Mouse (Mus musculus) heart, embryonic 14.5 days (tissue): ENCODE measurements around the gene Tmem156. TPM values are rescaled to one million over a fixed set of nuclear protein-coding genes. Genes with fewer than 3 reads are reported as not detected.

Experiments
- ATAC-seq: fragments of 200-750 bp; cut with Nextera tagmentation; 2 replicates; pipeline ENCODE4 v1.8.0; 2017; ENCODE audit warnings: low read depth, moderate TSS enrichment; ENCODE audit not compliant: insufficient number of reproducible peaks, insufficient read depth, low FRiP score
- H3K27ac ChIP-seq, 2 experiments: fragments of 200-500 bp in 1 of 2; fragments of 300-500 bp in 1 of 2; sonication (generic) in 1 of 2; replicated peaks in 1 of 2; 2 replicates each; pipeline ENCODE4 v1.5.1; 2012 to 2014; ENCODE audit warnings: low read depth in 2 of 2, low read length in 2 of 2, control low read depth in 1 of 2, mild to moderate bottlenecking in 1 of 2, mixed read lengths in 1 of 2; ENCODE audit not compliant: control insufficient read depth in 1 of 2, insufficient read depth in 1 of 2
- H3K27me3 ChIP-seq: fragments of 300-500 bp; sonication (generic); 2 replicates; pipeline ENCODE4 v1.6.1; 2014; ENCODE audit warnings: mild to moderate bottlenecking, low read length, control low read depth; ENCODE audit not compliant: control insufficient read depth, insufficient read depth
- H3K36me3 ChIP-seq: fragments of 300-500 bp; sonication (generic); 2 replicates; pipeline ENCODE4 v1.6.1; 2014; ENCODE audit warnings: mild to moderate bottlenecking, control low read depth, low read length, mixed read lengths; ENCODE audit not compliant: control insufficient read depth, insufficient read depth
- H3K4me1 ChIP-seq, 2 experiments: fragments of 200-500 bp in 1 of 2; fragments of 300-500 bp in 1 of 2; sonication (generic) in 1 of 2; 2 replicates each; pipeline ENCODE4 v1.6.1; 2012 to 2014; ENCODE audit warnings: low read length in 2 of 2, control low read depth in 1 of 2, mixed read lengths in 1 of 2; ENCODE audit not compliant: control insufficient read depth in 2 of 2, insufficient read depth in 2 of 2
- H3K4me2 ChIP-seq: fragments of 300-500 bp; sonication (generic); 2 replicates; pipeline ENCODE4 v1.6.1; 2014; ENCODE audit warnings: mild to moderate bottlenecking, low read length
- H3K4me3 ChIP-seq, 2 experiments: fragments of 200-500 bp in 1 of 2; fragments of 300-500 bp in 1 of 2; sonication (generic) in 1 of 2; 2 replicates each; pipeline ENCODE4 v1.5.1; 2012 to 2014; ENCODE audit warnings: low read length in 2 of 2, mild to moderate bottlenecking in 2 of 2, control low read depth in 1 of 2, low read depth in 1 of 2, moderate library complexity in 1 of 2; ENCODE audit not compliant: control insufficient read depth in 1 of 2, insufficient read depth in 1 of 2
- H3K9ac ChIP-seq: fragments of 300-500 bp; sonication (generic); 2 replicates; pipeline ENCODE4 v1.6.1; 2014; ENCODE audit warnings: mild to moderate bottlenecking, low read length
- H3K9me3 ChIP-seq: fragments of 300-500 bp; sonication (generic); 2 replicates; pipeline ENCODE4 v1.6.1; 2016; ENCODE audit warnings: low read length, control low read depth; ENCODE audit not compliant: control insufficient read depth
- WGBS: fragments of 180-500 bp; shearing (Covaris S2); extraction: QIAGEN DNeasy Blood & Tissue Kit; methylation state at CpG from one replicate; pipeline ENCODE4 v1.1.7; 2014; 5-methylcytosine and 5-hydroxymethylcytosine counted together
- polyA plus RNA-seq: library from polyadenylated mRNA; unstranded; fragments of >200 nt; fragmentation: Nextera tagmentation; extraction: Ambion mirVana; gene quantifications from 2 replicates; pipeline ENCODE4 v1.2.1, GENCODE M21; 2014

Tmem156 gene
- polyA plus RNA-seq, 1 experiment from 2014 or later = not detected

DNA sequence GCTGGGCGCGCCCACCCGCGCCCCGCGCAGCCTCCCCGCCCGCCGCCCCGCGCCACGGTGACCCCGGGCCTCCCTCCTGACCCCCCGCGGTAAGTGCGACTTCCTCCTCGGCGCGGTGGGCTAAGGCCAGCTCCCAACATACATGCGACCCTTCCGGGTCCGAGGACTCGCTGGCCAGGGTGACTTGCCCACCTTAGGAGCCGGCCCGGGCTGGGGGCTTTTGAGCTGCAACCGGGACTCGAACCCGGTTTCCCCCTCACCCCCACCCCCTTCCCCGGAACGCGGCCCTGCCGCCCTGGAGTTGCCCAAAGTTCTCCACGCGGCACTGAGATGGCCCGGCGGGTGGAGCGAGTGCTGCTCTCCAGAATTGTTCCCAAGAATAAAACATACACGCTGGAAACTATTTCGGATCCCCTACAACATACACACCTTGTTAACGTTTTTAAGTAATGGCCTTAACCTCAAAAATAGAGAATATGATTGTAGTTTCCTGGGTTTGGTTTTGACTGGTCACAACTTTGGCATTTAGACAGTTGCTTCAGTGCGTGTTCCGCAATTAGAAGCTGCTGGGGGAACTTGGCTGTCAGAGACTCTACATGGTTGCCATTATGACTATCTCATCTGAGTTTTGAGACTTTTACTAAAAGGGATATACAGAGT is 16.0 kb upstream of the Tmem156 start:
- H3K4me3 ChIP-seq = peak overlapping the region; percentile 62 to 77
- peaks cover 2 to 17% of the 10 kb centered on the region in 2 experiments; a peak in 3 of 4 replicates for H3K4me1 ChIP-seq
- peak overlapping the region; percentile 32 to 85; a peak in 3 of 4 replicates for H3K27ac ChIP-seq
- peak overlapping the region; percentile 78 for H3K4me2 ChIP-seq
- peak; percentile 27 for ATAC-seq
- H3K9me3 ChIP-seq = no peaks in the 10 kb centered on the region
- no peaks in the 10 kb centered on the region for H3K36me3 ChIP-seq
- WGBS = 3% methylated on average over 28 of the region's 42 CpGs
- peak overlapping the region; percentile 90 for H3K9ac ChIP-seq
- no peaks in the 10 kb centered on the region for H3K27me3 ChIP-seq

DNA sequence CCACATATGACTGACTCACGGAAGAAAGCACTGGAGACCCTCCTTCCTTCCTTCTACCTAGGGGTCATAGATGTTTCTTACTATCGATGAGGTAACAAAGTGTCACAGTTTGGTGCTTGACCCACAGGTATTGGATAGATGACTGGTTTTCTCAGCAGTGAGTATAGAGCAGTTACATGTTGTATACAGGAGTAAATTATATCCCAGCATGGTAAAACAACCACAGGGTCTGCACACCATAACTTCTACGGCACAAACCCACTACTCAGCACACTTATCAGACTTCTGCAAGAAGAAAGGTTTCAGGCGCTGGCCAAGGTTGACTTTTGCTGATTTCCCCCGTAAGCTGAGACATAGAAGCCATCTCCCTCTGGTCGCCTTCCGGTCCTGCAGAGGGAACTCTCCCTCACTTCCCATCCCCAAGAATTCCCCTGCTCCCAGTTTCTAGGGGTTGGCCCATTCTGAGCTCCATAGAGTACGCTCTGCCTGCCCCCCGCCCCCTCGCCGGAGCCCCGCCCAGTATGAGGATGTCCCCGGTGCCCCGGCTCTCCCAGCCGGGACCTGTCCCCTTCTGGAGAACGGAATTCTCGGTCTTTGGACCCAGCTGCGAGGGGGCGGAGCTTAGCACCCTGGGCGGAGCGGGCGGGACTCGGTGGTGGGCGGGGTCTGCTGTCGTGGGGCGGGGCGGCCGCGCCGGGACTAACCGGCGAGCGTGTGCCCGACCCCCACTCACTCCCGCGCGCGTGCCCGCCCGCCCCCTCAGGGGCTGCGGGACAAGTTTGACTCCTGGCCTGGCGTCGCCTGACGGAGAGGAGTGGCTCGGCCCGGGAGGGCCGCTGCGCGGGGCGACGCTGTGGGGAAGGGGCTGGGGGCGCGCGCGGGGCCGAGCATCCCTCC is 15.2 kb upstream of the Tmem156 start, which contains the start of gene Klhl5:
Klhl5 (plus strand) TSS at position 664 of the 897 bp plus-strand sequence.
- Histone ChIP-seq H3K4me3 (peak within 1 kb of the TSS; percentile 62 to 77), H3K9me3 (no peaks in the 10 kb centered on the region), H3K27me3 (no peaks in the 10 kb centered on the region), H3K36me3 (no peaks in the 10 kb centered on the region), H3K4me2 (peak within 1 kb of the TSS; percentile 78), H3K9ac (peak within 1 kb of the TSS; percentile 90), H3K27ac (peak within 1 kb of the TSS; percentile 75 to 85), H3K4me1 (peaks cover 8 to 25% of the 10 kb centered on the region in 2 experiments)
- WGBS = 6% methylated on average over 24 of the region's 56 CpGs
- peak; percentile 93 for ATAC-seq

DNA sequence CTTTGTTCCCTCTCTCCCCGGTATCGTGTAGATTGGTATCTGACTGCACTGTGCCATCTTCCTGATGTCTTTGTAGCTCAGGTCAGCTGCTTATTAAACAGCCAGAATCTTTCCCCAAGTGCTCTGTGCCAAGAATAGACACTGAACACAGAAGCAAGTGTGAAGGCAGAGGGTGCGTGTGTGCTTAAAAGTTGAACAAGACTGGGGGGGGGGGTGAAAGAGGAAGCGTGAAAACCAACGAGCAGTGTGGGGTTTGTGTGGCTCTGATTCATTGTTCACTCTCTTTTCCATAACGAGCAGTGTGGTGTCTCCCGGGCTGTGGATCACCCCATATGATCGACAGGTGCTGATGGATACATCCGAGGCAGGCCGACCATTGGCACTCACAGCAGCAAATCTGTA is 10.7 kb upstream of the Tmem156 start:
- no peak overlapping the region for H3K4me3 ChIP-seq
- peak overlapping the region; percentile 12; the same call in 1 of the 2 replicates for H3K4me2 ChIP-seq
- H3K9ac ChIP-seq = no peak overlapping the region

DNA sequence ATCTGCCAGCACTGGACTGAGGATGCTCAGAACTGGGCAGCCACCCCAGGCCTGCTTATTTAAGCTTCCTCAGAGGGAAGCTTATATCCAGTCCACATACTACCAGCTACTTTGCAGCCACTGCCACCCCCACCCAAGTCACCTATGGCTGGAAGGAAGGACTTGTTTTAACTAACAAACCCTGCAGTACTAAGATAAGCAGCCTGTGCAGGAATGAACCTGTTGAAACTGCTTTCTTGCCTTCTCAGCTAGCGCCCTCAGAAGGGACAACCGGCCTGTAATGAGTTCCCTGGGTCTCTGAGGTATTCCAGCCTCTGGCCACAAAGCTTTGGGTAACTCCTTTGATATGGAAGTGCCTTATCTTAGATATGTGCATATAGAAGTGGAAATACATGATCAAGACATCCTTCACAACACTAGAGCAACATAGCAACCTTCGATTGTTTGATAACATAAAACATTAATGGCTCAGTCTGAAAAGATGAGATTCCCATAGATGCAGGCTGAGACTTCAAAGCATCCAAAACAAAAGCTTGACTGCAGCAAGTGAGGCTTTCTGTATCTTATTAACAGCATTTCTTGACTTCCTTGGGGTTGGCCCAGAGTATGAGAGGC is 10.2 kb upstream of the Tmem156 start:
- H3K4me2 ChIP-seq = peak overlapping the region; percentile 12; the same call in 1 of the 2 replicates
- WGBS = 39% methylated on average over 3 of the region's 3 CpGs
- H3K36me3 ChIP-seq = no peaks in the 10 kb centered on the region
- H3K27me3 ChIP-seq = no peaks in the 10 kb centered on the region
- H3K9me3 ChIP-seq = no peaks in the 10 kb centered on the region
- H3K27ac ChIP-seq = 0 out of 4 replicates have a peak overlapping the region, but pooled peaks of 1 of the 2 experiments have one; percentile 1
- no peak overlapping the region for H3K4me3 ChIP-seq
- ATAC-seq = no peak
- H3K4me1 ChIP-seq = peaks cover 11 to 16% of the 10 kb centered on the region in 2 experiments
- no peak overlapping the region for H3K9ac ChIP-seq

More for the DNA sequence above, 10.7 kb upstream of the Tmem156 start:
- ATAC-seq = no peak
- H3K9me3 ChIP-seq = no peaks in the 10 kb centered on the region
- H3K36me3 ChIP-seq = no peaks in the 10 kb centered on the region
- peaks cover 11 to 16% of the 10 kb centered on the region in 2 experiments for H3K4me1 ChIP-seq
- 22% methylated on average over 10 of the region's 10 CpGs for WGBS
- H3K27ac ChIP-seq = no peak overlapping the region
- H3K27me3 ChIP-seq = no peaks in the 10 kb centered on the region

DNA sequence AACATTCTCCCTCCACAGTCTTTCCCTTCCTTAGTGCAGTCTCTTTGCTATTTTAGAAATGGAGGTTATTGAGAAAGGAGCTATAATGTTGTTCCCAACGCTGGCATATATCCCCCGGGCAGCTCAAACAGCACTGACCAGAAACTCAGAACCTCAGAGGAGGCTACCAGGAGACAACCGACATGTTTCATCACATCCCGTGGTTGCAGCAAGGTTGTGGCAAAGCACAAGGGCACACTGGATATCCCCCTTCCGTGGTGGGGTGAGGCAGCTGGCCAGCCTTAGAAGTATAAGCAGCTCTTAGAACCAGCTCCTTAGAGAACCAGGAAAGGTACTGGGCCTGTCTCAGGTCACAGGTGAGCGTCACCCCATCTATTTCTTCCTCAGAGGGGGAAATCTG is 9.7 kb upstream of the Tmem156 start:
- no peak overlapping the region for H3K4me3 ChIP-seq
- H3K9ac ChIP-seq = no peak overlapping the region
- no peaks in the 10 kb centered on the region for H3K9me3 ChIP-seq
- H3K4me1 ChIP-seq = peaks cover 11 to 16% of the 10 kb centered on the region in 2 experiments
- ATAC-seq = no peak
- no peak overlapping the region for H3K4me2 ChIP-seq
- no peaks in the 10 kb centered on the region for H3K27me3 ChIP-seq
- no peak overlapping the region for H3K27ac ChIP-seq
- no peaks in the 10 kb centered on the region for H3K36me3 ChIP-seq
- 79% methylated on average over 6 of the region's 6 CpGs for WGBS

DNA sequence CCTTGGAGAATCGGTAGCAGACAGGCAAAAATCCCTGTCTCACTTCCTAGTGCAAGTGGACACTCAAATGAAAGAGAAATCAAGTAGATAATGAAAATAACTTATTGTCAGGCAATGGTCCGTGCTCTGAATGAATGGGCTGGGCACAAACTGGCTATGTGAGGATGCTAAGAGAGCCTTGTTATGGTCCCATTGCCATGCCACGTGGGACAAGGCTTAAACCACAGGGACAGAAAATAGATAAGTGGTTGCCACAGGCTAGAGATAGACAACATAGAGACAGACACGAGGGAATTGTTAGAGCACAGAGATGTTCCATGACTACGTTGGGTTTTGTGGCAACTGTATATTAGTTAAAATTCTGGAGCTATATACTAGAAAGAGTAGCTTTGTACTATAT is 9.3 kb upstream of the Tmem156 start:
- H3K36me3 ChIP-seq = no peaks in the 10 kb centered on the region
- no peak overlapping the region for H3K4me2 ChIP-seq
- WGBS = 75% methylated on average over 5 of the region's 5 CpGs
- no peak overlapping the region for H3K9ac ChIP-seq
- no peaks in the 10 kb centered on the region for H3K9me3 ChIP-seq
- no peak overlapping the region for H3K27ac ChIP-seq
- no peak overlapping the region for H3K4me3 ChIP-seq
- ATAC-seq = no peak
- no peaks in the 10 kb centered on the region for H3K27me3 ChIP-seq
- H3K4me1 ChIP-seq = peaks cover 11 to 16% of the 10 kb centered on the region in 2 experiments

DNA sequence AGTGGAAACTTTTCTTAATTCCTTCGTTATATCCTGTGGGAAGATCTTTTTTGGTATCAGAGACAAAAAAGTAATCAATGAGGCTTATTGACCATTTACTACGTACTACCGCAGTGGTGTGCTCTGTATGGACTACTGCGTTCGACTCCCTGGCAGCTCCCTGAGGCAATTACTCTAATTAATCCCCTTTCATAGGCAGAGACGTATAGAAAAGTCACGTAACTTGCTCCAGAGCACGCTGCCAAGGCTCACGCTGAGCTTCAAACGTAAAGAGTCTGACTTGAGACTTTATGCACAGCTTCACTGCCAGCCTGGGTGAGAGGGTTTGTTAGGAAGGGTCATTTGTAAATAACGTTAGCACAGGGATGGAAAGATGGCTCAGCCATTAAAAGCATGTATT is 8.1 kb upstream of the Tmem156 start:
- 87% methylated on average over 11 of the region's 11 CpGs for WGBS
- Histone ChIP-seq H3K36me3 (no peaks in the 10 kb centered on the region), H3K27me3 (no peaks in the 10 kb centered on the region), H3K4me1 (peaks cover 11 to 16% of the 10 kb centered on the region in 2 experiments), H3K9me3 (no peaks in the 10 kb centered on the region), H3K27ac (no peak overlapping the region), H3K4me2 (no peak overlapping the region), H3K9ac (no peak overlapping the region), H3K4me3 (no peak overlapping the region)
- ATAC-seq = no peak
